Mouse (Mus musculus): ENCODE data around the gene Sat1.

DNA sequence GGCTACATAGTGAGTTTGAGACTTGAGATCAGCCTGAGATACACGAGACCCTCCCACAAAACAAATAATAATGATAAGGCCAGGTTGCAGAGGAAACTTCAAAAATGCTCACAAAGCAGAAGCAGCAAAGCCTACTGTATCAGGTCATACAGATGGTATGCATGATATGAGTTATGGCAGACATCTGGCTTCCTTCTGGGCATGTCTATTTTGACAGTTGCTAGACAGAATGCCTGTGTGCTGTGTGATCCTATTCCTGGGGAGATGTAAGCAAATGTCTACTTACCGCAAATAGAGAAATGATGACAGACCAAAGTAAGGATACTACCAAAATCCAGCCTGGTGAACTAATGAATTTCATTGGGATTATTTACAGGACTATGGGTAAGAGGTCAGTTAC is 49.9 kb downstream of the Sat1 start:
- TF ChIP-seq CTCF (IDR thresholded peaks at IDR 0.05; ENCODE audit: borderline replicate concordance, insufficient read depth, low read depth, low read length) (no peak), POLR2A (IDR thresholded peaks at IDR 0.05; ENCODE audit: borderline replicate concordance, insufficient read depth, low read length) (no peak)
